Mouse (Mus musculus): Measurements from ENCODE around the gene Gpr25. TPM values are rescaled to one million over a fixed set of nuclear protein-coding genes. Genes with fewer than 3 reads are reported as not detected.
A peak's percentile ranks its signal among the peaks of the same experiment; 100 is the strongest.

Gpr25 gene
- total RNA-seq (2021), result not detected
- long read RNA-seq, experiment 1, result 0 reads
- long read RNA-seq, experiment 2, result 0 reads

DNA sequence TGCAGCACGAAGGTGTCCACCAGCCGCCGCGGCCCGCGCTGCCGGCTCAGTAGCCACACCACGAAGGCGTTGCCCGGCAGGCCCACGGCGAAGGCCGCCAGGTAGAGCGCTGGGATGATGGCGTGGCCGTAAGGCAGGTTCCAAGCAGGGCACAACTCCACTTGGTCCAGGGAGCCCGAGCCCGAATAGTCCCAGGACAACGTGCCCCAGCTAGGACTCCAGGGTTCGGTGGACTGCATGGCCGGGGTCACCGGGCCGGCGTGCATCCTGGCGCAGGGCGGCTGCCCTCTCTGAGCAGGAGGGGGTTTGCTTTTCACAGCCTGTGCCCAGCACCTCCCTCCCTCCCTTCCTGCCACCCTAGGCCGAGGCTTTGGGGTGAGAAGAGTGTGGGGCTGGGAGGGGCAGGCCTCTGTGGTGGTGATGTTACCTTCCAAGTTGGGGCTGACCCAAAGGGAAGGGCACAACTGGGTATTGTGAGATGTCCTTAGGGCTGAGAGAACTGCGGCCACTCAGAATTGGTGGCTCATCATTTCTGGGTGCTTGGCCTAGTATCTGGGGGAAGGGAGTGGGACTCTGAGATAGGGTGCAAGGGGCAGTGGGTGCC, at the start of gene Gpr25:
Gene Gpr25 (minus strand): TSS at position 239 of the 604 bp plus-strand sequence.
- no peak for DNase-seq

DNA sequence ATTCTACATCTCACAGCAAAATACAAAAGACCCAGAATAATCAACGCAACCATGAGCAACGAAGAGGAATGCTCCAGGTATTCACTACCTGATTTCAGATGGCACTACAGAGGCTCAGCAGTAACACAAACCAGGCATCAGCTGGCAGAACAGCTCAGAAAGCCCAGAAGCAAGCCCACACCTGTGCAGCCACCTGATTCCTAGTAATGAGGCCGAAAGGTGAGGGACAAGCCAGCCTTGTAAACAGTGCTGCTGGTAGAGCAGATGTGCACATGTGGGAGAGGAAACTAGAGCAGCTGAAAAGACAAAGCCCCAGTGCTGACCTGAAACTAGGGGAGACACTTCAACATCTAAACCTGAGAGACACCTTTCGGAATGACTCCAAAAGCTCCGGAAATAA, 48.5 kb upstream of the Gpr25 start:
- DNase-seq, result no peak

DNA sequence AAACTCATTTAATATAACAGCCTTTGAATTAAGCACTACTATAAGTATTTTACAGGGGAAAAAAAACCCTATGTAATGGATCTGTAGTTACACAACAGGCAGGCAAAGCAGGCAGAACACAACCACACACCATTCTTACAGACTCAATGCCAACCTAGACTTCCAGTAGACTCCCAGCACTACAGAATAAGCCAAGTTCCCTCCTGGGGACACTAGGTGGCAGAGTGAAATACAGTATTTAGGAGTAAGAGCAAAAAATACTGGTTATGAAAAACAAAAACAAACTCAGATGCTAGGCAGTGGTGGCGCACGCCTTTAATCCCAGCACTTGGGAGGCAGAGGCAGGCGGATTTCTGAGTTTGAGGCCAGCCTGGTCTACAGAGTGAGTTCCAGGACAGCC, 45.8 kb upstream of the Gpr25 start:
- DNase-seq, result no peak

DNA sequence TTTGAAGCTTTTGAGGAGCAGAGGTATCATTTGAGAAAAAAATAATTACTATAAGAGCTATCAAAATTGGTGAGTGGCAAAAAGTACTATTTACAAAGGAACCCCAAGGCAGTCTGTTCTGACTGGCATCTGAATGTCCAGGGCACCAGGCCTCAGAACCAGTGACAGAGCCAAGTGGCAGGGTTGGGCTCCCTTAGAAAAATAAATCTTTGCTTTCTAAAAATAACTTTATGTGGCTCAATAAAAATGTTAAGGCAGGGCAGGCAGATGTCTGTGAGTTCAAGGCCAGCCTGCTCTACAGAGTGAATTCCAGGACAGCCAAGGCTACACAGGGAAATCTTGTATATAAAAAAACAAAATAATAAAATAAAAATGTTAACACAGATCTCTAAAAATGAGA, 33.3 kb upstream of the Gpr25 start:
- DNase-seq, result no peak

DNA sequence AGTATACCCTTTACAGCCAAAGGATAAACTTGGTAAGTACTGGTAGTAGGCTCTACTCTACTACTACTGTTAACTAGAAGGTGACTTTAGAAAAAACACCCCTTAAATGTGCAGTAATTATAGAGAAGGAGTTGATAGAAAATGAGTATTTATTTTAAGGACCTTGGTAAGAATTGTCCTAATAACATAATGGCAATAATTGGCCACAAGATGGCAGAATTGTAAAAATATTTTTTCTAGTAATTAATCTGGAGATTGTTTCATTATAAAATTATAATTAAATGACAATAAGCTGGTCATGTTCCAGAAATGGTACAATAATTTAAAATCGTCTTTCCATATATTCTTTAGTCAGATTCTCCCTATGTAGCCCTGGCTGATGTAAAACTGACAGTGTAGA, 29.1 kb upstream of the Gpr25 start:
- no peak for DNase-seq

GRCm38 (mm10) chr1:136277366-136277765, 16.7 kb upstream of the Gpr25 start:
- DNase-seq, result no peak

GRCm38 (mm10) chr1:136268224-136268623, 7.6 kb upstream of the Gpr25 start:
- no peak for DNase-seq

DNA sequence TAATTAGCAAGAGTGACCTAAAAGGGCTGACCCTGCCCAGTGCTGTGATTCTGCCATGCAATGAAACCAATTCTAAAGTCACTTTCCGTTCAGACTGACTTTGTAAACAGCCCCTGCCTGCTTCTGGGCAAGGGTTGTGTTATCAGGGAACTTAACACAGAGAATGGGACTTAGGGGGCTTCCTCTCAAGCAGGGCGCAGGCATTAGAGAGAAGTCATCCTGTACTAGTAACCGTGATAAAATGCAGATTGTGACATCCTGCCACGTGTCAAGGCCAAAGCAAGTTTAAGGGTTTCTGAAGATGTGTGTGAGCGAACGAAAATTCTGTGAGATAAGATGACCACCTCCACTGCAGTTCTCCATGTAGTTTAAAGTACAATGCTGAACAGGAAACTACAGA, 5.5 kb upstream of the Gpr25 start:
- DNase-seq, result no peak

DNA sequence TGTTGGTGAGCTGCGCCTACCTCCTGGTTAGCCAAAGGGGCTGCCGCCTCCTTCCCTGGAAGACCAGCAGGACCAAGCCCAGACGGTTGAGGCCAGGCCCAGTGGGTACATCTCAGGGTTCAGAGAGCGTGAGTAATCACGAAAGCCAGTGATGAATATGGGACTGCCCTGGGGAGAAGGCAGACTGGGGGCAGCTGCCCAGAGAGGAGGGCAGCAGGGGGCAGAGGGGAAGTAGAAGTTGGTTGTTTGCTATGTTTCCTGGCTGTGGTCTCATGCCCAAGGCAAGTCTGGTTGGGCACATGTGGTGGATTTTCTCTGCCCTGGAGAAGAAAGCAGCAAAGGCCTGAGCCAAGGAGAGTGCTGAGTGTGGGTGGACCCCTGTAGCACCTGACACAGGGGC, 2.7 kb upstream of the Gpr25 start:
- DNase-seq, result no peak

- peak; percentile 68 for DNase-seq
Observed at GRCm38 (mm10) chr1:136259893-136260634, 609 bp downstream of the Gpr25 start.

DNA sequence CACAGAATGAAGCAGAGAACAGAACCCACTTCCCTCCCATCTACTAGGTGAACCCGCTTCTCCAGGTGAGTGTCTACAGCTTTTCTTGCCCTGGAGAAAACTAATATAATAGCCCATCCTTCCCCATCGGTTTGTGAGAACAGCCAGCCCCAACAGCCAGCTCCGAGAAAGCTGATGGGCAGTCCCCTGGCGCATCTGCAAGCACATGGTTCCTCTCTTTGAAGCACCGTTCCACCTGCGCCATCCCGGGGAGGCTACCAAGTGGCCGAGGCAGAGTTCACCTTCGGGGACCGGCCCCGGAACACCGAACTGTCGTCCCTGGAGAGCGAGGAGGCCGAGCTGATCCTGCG, 1.2 kb downstream of the Gpr25 start:
- DNase-seq, result no peak

DNA sequence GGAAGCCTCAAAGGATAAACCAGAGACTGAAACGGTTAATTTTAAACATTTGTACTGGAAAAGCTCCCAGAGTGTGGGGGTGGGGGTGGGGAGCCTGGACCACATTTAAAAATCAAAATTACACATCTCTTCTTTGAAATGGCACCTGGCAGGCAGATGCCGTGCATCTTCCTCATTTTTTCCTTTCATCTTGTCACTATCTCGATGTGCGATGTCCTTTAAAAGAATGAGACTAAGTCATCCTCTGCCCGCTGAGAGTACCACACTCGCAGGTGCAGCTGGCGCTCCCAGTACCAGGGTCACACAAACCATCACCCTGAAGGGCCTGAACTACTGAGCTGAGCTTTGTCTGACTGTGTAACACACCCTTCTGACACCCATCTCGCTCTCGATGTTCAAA, 2.2 kb downstream of the Gpr25 start:
- no peak for DNase-seq

GRCm38 (mm10) chr1:136255657-136256056, 5.0 kb downstream of the Gpr25 start:
- DNase-seq, result no peak

GRCm38 (mm10) chr1:136255174-136255573, 5.5 kb downstream of the Gpr25 start:
- no peak for DNase-seq

- no peak for DNase-seq
Observed at GRCm38 (mm10) chr1:136254503-136255065, 6.1 kb downstream of the Gpr25 start.

DNA sequence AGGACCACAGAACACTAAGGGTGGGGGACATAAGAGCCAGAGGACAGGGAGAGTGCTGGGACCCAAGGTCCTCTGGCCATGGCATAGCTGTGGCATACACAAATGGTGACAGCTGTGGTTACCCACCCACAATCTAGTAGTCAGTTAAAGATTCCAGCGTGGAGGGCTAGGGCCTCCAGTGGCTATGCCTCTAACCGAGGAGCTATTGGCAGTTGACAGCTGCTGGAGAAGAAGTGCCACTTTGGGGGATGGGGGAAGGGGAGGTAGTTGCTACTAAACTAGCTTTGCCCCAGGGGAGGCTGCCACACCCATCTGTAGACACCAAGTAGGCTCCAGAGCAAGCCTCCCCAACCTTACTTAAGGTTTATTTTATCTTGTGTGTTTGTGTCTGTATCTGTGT, 7.2 kb downstream of the Gpr25 start:
- DNase-seq, result no peak

GRCm38 (mm10) chr1:136249662-136250061, 11.0 kb downstream of the Gpr25 start:
- no peak for DNase-seq

- DNase-seq, result no peak
Observed at GRCm38 (mm10) chr1:136247393-136247792, 13.3 kb downstream of the Gpr25 start.

- DNase-seq, result no peak
Observed at GRCm38 (mm10) chr1:136244469-136244868, 16.2 kb downstream of the Gpr25 start.

DNA sequence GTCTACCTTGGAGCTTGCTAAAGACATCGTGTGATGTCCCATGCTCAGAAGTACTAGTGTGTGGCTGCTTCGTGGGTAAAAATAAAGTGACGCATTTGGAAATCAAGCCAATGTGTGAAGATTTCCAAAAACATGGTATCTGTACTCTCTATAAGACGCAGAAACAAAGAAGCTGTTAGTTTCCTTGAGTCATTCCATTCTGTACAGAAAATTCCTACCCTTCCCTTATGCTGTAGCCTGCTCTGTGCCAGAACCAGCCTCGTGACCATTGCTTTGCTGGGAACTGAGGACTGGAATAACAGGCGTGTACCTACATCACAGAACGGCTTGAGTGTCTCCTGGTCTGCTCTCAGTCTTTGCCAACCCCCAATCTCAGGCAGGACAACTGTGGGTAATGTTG, 18.9 kb downstream of the Gpr25 start:
- no peak for DNase-seq

GRCm38 (mm10) chr1:136238495-136238894, 22.2 kb downstream of the Gpr25 start:
- DNase-seq, result no peak

- DNase-seq, result no peak
Observed at GRCm38 (mm10) chr1:136234595-136235092, 26.0 kb downstream of the Gpr25 start.

- DNase-seq, result peak; percentile 27
Observed at GRCm38 (mm10) chr1:136233892-136234594, 26.6 kb downstream of the Gpr25 start, which contains the start of gene Inava. Inava (minus strand) TSS chr1:136234264.

All from gastrocnemius, postnatal 10 days (tissue).